Mouse (Mus musculus) embryo, embryonic 11.5 days (tissue): ENCODE data around the gene Olfr996.
"Not testable (repeated sequence)": the region's sequence is repeated elsewhere in the genome, so short reads cannot be mapped to it uniquely, and the experiment has no call there.

Experiments
- DNase-seq: peaks from one replicate; pipeline ENCODE4 v3.0.0-alpha.2; 2012; ENCODE audit warnings: low read depth, low spot score

The Olfr996 gene

GRCm38 (mm10) chr2:85578915-85579314 is at the start of gene Olfr996:
TSS of gene Olfr996 (plus strand) at chr2:85579215.
- no peak for DNase-seq

GRCm38 (mm10) chr2:85532082-85532778 is 46.8 kb upstream of the Olfr996 start:
- no peak for DNase-seq

GRCm38 (mm10) chr2:85533934-85534333 is 45.1 kb upstream of the Olfr996 start:
- DNase-seq, result no peak

- no peak for DNase-seq
Measured at GRCm38 (mm10) chr2:85554806-85555205, 24.2 kb upstream of the Olfr996 start.

- DNase-seq, result no peak
Measured at GRCm38 (mm10) chr2:85560226-85560625, 18.8 kb upstream of the Olfr996 start.

- DNase-seq, result peak; percentile 31
Measured at GRCm38 (mm10) chr2:85561187-85561586, 17.8 kb upstream of the Olfr996 start.

- DNase-seq, result not testable (repeated sequence)
Measured at GRCm38 (mm10) chr2:85588648-85589047, 9.6 kb downstream of the Olfr996 start, which contains the start of gene Olfr998. TSS of gene Olfr998 (plus strand) at chr2:85588948.

- DNase-seq, result no peak
Measured at GRCm38 (mm10) chr2:85611803-85612202, 32.8 kb downstream of the Olfr996 start, which contains the start of gene Olfr1000. TSS of gene Olfr1000 (minus strand) at chr2:85611903.
